Mouse (Mus musculus): ENCODE results near the gene Dut. TPM values are rescaled to one million over a fixed set of nuclear protein-coding genes. Genes with fewer than 3 reads are reported as not detected.

The Dut gene
- total RNA-seq, 2 experiments from 2014 or later, result 37.3 to 39.8 TPM

- DNase-seq (ENCODE audit: low spot score in 2 of 2), result no peak
Observed at GRCm38 (mm10) chr2:125301877-125302624, 55.1 kb downstream of the Dut start.

- DNase-seq (ENCODE audit: low spot score in 2 of 2), result no peak
Observed at GRCm38 (mm10) chr2:125302625-125302924, 55.6 kb downstream of the Dut start.

GRCm38 (mm10) chr2:125303764-125304384, 56.9 kb downstream of the Dut start:
- no peak for DNase-seq (ENCODE audit: low spot score in 2 of 2)

- DNase-seq (ENCODE audit: low spot score in 2 of 2), result no peak
Observed at GRCm38 (mm10) chr2:125304746-125305145, 57.8 kb downstream of the Dut start.

- DNase-seq (ENCODE audit: low spot score in 2 of 2), result no peak
Observed at GRCm38 (mm10) chr2:125305671-125306070, 58.7 kb downstream of the Dut start.

Other genes with a start within 250 kb of the Dut start
- gene Slc24a5, start 179.1 kb upstream of the Dut start, total RNA-seq (2021), result under 1 TPM; 0.32 to 0.49 TPM
- 10 to 100 TPM; 33.7 to 37.5 TPM for gene Myef2, start 123.5 kb upstream of the Dut start, total RNA-seq (2021)
- gene Ctxn2, start 110.5 kb upstream of the Dut start, total RNA-seq (2021), result not detected
- gene Slc12a1, start 94.7 kb upstream of the Dut start, total RNA-seq (2021), result not detected

Data from gastrocnemius, postnatal 4 days (tissue).